Mouse (Mus musculus) forebrain, embryonic 16.5 days (tissue): ENCODE data around the gene Lyzl4. TPM values are rescaled to one million over a fixed set of nuclear protein-coding genes. Genes with fewer than 3 reads are reported as not detected.

Source experiments
- ATAC-seq: fragments of 200-750 bp; cut with Nextera tagmentation; 2 replicates; pipeline ENCODE4 v1.8.0; 2017; ENCODE audit warnings: mild to moderate bottlenecking, moderate library complexity
- H3K27ac ChIP-seq: fragments of 300-500 bp; sonication (generic); 2 replicates; pipeline ENCODE4 v1.5.1; 2014; ENCODE audit warnings: low read length, control low read depth
- H3K27me3 ChIP-seq: fragments of 300-500 bp; sonication (generic); replicated peaks from 2 replicates; pipeline ENCODE4 v1.6.1; 2014; ENCODE audit warnings: low read length; ENCODE audit not compliant: control insufficient read depth, insufficient read depth
- H3K36me3 ChIP-seq: fragments of 300-500 bp; sonication (generic); 2 replicates; pipeline ENCODE4 v1.6.1; 2014; ENCODE audit not compliant: control insufficient read depth, insufficient read depth
- H3K4me1 ChIP-seq: fragments of 300-500 bp; sonication (generic); replicated peaks from 2 replicates; pipeline ENCODE4 v1.6.1; 2014; ENCODE audit warnings: low read length; ENCODE audit not compliant: control insufficient read depth, insufficient read depth
- H3K4me2 ChIP-seq: fragments of 300-500 bp; sonication (generic); 2 replicates; pipeline ENCODE4 v1.6.1; 2014; ENCODE audit warnings: mild to moderate bottlenecking, low read length, control low read depth
- H3K4me3 ChIP-seq: fragments of 300-500 bp; sonication (generic); replicated peaks from 2 replicates; pipeline ENCODE4 v1.5.1; 2014; ENCODE audit warnings: mild to moderate bottlenecking, low read length, control low read depth
- H3K9ac ChIP-seq: fragments of 300-500 bp; sonication (generic); replicated peaks from 2 replicates; pipeline ENCODE4 v1.6.1; 2014; ENCODE audit warnings: low read depth, low read length, control low read depth
- H3K9me3 ChIP-seq: fragments of 300-500 bp; sonication (generic); 2 replicates; pipeline ENCODE4 v1.6.1; 2016; ENCODE audit warnings: low read length; ENCODE audit not compliant: control insufficient read depth
- WGBS: fragments of 180-500 bp; shearing (Covaris S2); extraction: QIAGEN DNeasy Blood & Tissue Kit; methylation state at CpG from one replicate; pipeline ENCODE4 v1.1.7; 2014; 5-methylcytosine and 5-hydroxymethylcytosine counted together
- polyA plus RNA-seq: library from polyadenylated mRNA; unstranded; fragments of >200 nt; fragmentation: Nextera tagmentation; extraction: Ambion mirVana; gene quantifications from 2 replicates; pipeline ENCODE4 v1.2.1, GENCODE M21; 2015

Gene Lyzl4
- polyA plus RNA-seq, 1 experiment from 2014 or later: not detected

GRCm38 (mm10) chr9:121547431-121547830 lies 94.5 kb downstream of the Lyzl4 start:
- no peaks in the 10 kb centered on the region for H3K9me3 ChIP-seq
- no peak overlapping the region for H3K9ac ChIP-seq
- no peaks in the 10 kb centered on the region for H3K27me3 ChIP-seq
- ATAC-seq: no peak
- no peak overlapping the region for H3K4me3 ChIP-seq
- 74% methylated on average over 4 of the region's 4 CpGs for WGBS
- no peaks in the 10 kb centered on the region for H3K36me3 ChIP-seq
- H3K4me1 ChIP-seq: peaks cover 11% of the 10 kb centered on the region
- no peak overlapping the region for H3K4me2 ChIP-seq
- H3K27ac ChIP-seq: no peak overlapping the region

GRCm38 (mm10) chr9:121541530-121541929 lies 100.4 kb downstream of the Lyzl4 start:
- no peak overlapping the region for H3K9ac ChIP-seq
- H3K9me3 ChIP-seq: no peaks in the 10 kb centered on the region; the same call in 1 of the 2 replicates
- no peaks in the 10 kb centered on the region for H3K27me3 ChIP-seq
- H3K4me1 ChIP-seq: no peaks in the 10 kb centered on the region
- H3K4me2 ChIP-seq: no peak overlapping the region
- no peak overlapping the region for H3K4me3 ChIP-seq
- ATAC-seq: no peak
- no peaks in the 10 kb centered on the region for H3K36me3 ChIP-seq
- H3K27ac ChIP-seq: no peak overlapping the region

- peak; percentile 66 for ATAC-seq
- 28% methylated on average over 9 of the region's 9 CpGs for WGBS
- Histone ChIP-seq H3K4me3 (no peak overlapping the region), H3K9me3 (peaks cover 5% of the 10 kb centered on the region), H3K36me3 (no peaks in the 10 kb centered on the region), H3K4me2 (no peak overlapping the region), H3K4me1 (no peaks in the 10 kb centered on the region; the same call in 1 of the 2 replicates), H3K27ac (no peak overlapping the region; the same call in 1 of the 2 replicates), H3K9ac (no peak overlapping the region), H3K27me3 (no peaks in the 10 kb centered on the region)
Observed at GRCm38 (mm10) chr9:121532626-121533025, 109.3 kb downstream of the Lyzl4 start.

- Histone ChIP-seq H3K9ac (no peak overlapping the region), H3K4me1 (peaks cover 6% of the 10 kb centered on the region), H3K27ac (no peak overlapping the region), H3K27me3 (no peaks in the 10 kb centered on the region), H3K9me3 (peaks cover 3% of the 10 kb centered on the region; the same call in 1 of the 2 replicates), H3K4me3 (no peak overlapping the region), H3K36me3 (no peaks in the 10 kb centered on the region), H3K4me2 (no peak overlapping the region)
- ATAC-seq: no peak
- 82% methylated on average over 8 of the region's 8 CpGs for WGBS
Observed at GRCm38 (mm10) chr9:121528605-121529357, 113.1 kb downstream of the Lyzl4 start.

Other genes starting within 250 kb of the Lyzl4 start
- 26.4 and 60.5 TPM in 2 replicates for gene Cck, start 146.4 kb downstream of the Lyzl4 start, polyA plus RNA-seq
- gene Vipr1, start 620 bp upstream of the Lyzl4 start, polyA plus RNA-seq: 0.65 and 1.1 TPM in 2 replicates
- 37.9 and 40.0 TPM in 2 replicates for gene Sec22c, start 63.4 kb upstream of the Lyzl4 start, polyA plus RNA-seq
- gene Ss18l2, start 68.2 kb upstream of the Lyzl4 start, polyA plus RNA-seq: 133 and 142 TPM in 2 replicates
- gene Nktr, start 77.1 kb upstream of the Lyzl4 start, polyA plus RNA-seq: 59.1 and 60.4 TPM in 2 replicates
- gene Zfp651, start 117.2 kb upstream of the Lyzl4 start, polyA plus RNA-seq: 16.4 and 20.4 TPM in 2 replicates
- 0.80 and 1.1 TPM in 2 replicates for gene Klhl40, start 135.5 kb upstream of the Lyzl4 start, polyA plus RNA-seq
- not detected in 2 replicates for gene Hhatl, start 150.4 kb upstream of the Lyzl4 start, polyA plus RNA-seq
- gene Ccdc13, start 197.4 kb upstream of the Lyzl4 start, polyA plus RNA-seq: 2.8 and 4.2 TPM in 2 replicates
- gene Higd1a, start 216.3 kb upstream of the Lyzl4 start, polyA plus RNA-seq: 109 and 116 TPM in 2 replicates